Mouse (Mus musculus) embryonic fibroblast, embryonic 13.5 days (primary cell): ENCODE data around the gene Erich6b.

Source experiments
- CTCF ChIP-seq: IDR thresholded peaks from 2 replicates; pipeline ENCODE4 v1.5.1; 2011; ENCODE audit warnings: mild to moderate bottlenecking, control low read depth, low read length, moderate library complexity, borderline replicate concordance; ENCODE audit not compliant: insufficient read depth
- POLR2A ChIP-seq: IDR thresholded peaks from 2 replicates; pipeline ENCODE4 v1.6.1; 2011; ENCODE audit warnings: low read depth, mild to moderate bottlenecking, control low read depth, low read length, moderate library complexity

GRCm38 (mm10) chr14:75628870-75629269 is 13.2 kb upstream of the Erich6b start:
- TF ChIP-seq POLR2A (no peak), CTCF (no peak)
